Mouse (Mus musculus): ENCODE measurements around the gene Gm6614. TPM values are rescaled to one million over a fixed set of nuclear protein-coding genes. Genes with fewer than 3 reads are reported as not detected.
"Not testable (repeated sequence)": the region's sequence is repeated elsewhere in the genome, so short reads cannot be mapped to it uniquely, and the experiment has no call there.

The Gm6614 gene
- not detected in 2 replicates for polyA plus RNA-seq (2016; fragmentation: Nextera tagmentation; extraction: Ambion mirVana)

DNA sequence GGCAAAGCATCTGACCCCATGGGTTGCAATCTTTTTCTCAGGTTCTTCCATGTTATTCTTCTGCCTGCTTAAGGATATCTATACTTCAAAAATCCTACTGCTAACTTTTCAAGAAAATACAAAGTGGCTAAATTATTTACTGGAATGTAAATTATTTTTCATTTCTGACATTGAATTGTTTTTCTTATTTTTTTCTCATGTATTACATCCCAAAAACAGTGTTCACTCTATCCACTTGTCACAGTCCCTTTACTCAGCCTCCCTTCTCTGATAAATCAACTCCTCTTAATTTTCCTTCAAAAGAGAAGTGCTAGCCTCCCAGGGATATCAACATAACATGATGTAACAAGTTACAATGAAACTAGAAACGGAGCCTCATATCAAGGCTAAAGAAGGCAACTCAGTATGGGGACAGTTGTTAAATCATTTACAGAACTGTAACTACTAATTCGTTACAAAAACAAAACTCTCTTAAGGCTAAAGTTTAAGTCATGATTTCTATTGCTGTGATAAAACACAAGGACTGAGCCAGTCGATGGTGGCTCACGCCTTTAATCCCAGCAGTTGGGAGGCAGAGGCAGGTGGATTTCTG, at the start of gene Gm6614:
Gm6614 (minus strand) TSS at position 51 of the 592 bp plus-strand sequence.
- Histone ChIP-seq H3K4me3 (replicated peaks) (no peak within 1 kb of the TSS), H3K4me1 (no peaks in the 10 kb centered on the region), H3K36me3 (replicated peaks) (no peaks in the 10 kb centered on the region), H3K9me3 (no peaks in the 10 kb centered on the region), H3K4me2 (no peak within 1 kb of the TSS), H3K27me3 (no peaks in the 10 kb centered on the region), H3K27ac (no peak within 1 kb of the TSS), H3K9ac (no peak within 1 kb of the TSS)
- 89% methylated on average over 4 of the region's 4 CpGs for WGBS
- ATAC-seq (ENCODE audit: low FRiP score) = no peak

DNA sequence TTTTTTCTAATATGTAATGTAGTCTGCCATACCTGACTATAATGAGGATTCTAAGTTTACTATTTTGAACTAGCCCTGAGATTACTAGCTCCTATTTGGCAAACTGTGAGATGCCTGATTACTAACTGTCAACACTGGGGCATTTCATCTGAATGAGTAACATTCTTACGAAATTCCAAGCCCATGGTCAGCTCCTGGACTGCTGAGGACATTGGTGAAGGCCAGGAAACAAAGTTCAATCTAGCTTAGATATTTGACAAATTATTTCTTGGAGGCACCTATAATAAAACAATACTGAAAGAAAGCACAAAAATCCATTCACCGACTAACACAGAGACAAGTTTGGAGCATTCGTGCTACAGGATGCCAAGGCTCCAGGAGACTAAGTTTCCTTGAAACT, 47.1 kb upstream of the Gm6614 start:
- H3K4me1 ChIP-seq; H3K4me2 ChIP-seq; ATAC-seq (ENCODE audit: low FRiP score); H3K9ac ChIP-seq; H3K27ac ChIP-seq; H3K36me3 ChIP-seq (replicated peaks); H3K9me3 ChIP-seq; H3K4me3 ChIP-seq (replicated peaks); H3K27me3 ChIP-seq: not testable (repeated sequence)
- WGBS = 89% methylated on average over 3 of the region's 3 CpGs

DNA sequence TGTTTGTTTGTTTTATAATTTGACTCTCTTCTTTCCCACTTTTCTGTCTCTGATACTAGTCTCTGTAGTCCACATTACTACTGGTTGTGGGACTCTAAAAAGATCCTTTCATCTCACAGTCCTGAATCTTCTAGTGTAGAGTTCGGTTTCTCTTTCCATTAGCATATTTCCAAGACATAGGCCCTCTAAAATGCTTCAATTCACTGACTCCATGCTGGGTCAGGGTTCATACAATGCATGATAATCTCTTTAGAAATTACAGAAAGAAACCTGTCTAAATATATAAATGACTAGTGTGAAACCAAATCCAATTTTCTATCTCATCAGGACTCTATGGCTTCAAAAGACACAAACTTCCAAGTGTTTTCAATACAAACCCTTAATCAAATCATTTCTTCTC, 36.5 kb upstream of the Gm6614 start:
- Histone ChIP-seq H3K36me3 (replicated peaks) (no peaks in the 10 kb centered on the region), H3K27ac (no peak overlapping the region), H3K4me3 (replicated peaks) (no peak overlapping the region), H3K27me3 (no peaks in the 10 kb centered on the region), H3K4me2 (no peak overlapping the region), H3K9me3 (no peaks in the 10 kb centered on the region), H3K9ac (no peak overlapping the region), H3K4me1 (no peaks in the 10 kb centered on the region)
- 69% methylated on average over 1 of the region's 1 CpGs for WGBS
- no peak for ATAC-seq (ENCODE audit: low FRiP score)

DNA sequence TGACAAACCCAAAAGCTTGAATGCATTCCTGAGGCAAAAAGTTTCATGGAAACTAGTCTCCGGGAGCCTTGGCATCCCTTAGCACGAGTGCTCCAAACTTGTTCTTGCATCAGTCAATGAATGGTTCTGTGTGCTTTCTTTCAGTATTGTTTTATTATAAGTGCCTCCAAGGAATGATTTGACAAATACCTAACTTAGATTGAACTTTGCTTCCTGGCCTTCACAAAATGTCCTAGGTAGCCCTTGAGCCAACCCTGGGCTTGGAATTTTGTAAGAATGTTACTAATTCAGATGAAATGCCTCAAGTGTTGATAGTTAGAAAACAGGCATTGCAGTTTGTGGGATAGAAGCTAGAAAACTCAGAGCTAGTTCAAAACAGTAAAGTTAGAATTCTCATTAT, 34.5 kb upstream of the Gm6614 start:
- H3K36me3 ChIP-seq (replicated peaks) = no peaks in the 10 kb centered on the region
- H3K4me2 ChIP-seq = no peak overlapping the region
- no peaks in the 10 kb centered on the region for H3K27me3 ChIP-seq
- WGBS = 89% methylated on average over 2 of the region's 2 CpGs
- ATAC-seq (ENCODE audit: low FRiP score) = no peak
- no peak overlapping the region for H3K4me3 ChIP-seq (replicated peaks)
- no peak overlapping the region for H3K27ac ChIP-seq
- no peaks in the 10 kb centered on the region for H3K4me1 ChIP-seq
- no peaks in the 10 kb centered on the region for H3K9me3 ChIP-seq
- no peak overlapping the region for H3K9ac ChIP-seq

GRCm38 (mm10) chr6:142041896-142042295, 30.7 kb upstream of the Gm6614 start:
- H3K4me3 ChIP-seq (replicated peaks) = no peak overlapping the region
- H3K36me3 ChIP-seq (replicated peaks) = no peaks in the 10 kb centered on the region
- H3K9ac ChIP-seq = no peak overlapping the region
- no peaks in the 10 kb centered on the region for H3K27me3 ChIP-seq
- no peak overlapping the region for H3K27ac ChIP-seq
- WGBS = 89% methylated on average over 3 of the region's 3 CpGs
- no peaks in the 10 kb centered on the region for H3K9me3 ChIP-seq
- H3K4me1 ChIP-seq = no peaks in the 10 kb centered on the region
- no peak for ATAC-seq (ENCODE audit: low FRiP score)
- H3K4me2 ChIP-seq = no peak overlapping the region

- Histone ChIP-seq H3K9ac (no peak overlapping the region), H3K4me2 (no peak overlapping the region), H3K4me1 (no peaks in the 10 kb centered on the region), H3K9me3 (no peaks in the 10 kb centered on the region), H3K27me3 (no peaks in the 10 kb centered on the region), H3K4me3 (replicated peaks) (no peak overlapping the region), H3K27ac (no peak overlapping the region), H3K36me3 (replicated peaks) (no peaks in the 10 kb centered on the region)
- WGBS = 62% methylated on average over 16 of the region's 16 CpGs
- ATAC-seq (ENCODE audit: low FRiP score) = peak; percentile 45; the same call in 1 of the 2 replicates
Measured at GRCm38 (mm10) chr6:142040306-142041175, 29.3 kb upstream of the Gm6614 start.

DNA sequence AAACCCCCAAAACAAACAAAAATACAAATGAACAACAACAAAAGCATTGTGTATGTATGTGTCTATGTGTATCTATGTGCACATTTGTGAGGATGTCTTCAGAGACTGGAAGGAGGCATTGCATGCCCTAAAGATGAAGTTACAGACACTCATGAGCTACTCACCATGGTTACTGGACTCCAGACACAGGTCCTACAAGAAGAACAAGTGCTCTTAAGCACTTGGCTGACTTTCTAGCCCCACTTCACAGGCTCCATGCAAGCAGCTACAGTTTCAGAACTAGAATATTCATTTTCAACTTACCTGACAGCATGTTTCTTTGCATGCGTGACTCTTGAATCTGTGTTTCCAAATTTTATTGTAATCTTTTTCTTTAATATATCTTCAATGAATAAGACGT, 24.6 kb upstream of the Gm6614 start:
- H3K27me3 ChIP-seq = no peaks in the 10 kb centered on the region
- ATAC-seq (ENCODE audit: low FRiP score) = no peak
- WGBS = 83% methylated on average over 2 of the region's 2 CpGs

GRCm38 (mm10) chr6:142021671-142022070, 10.5 kb upstream of the Gm6614 start:
- ATAC-seq (ENCODE audit: low FRiP score) = no peak
- no peaks in the 10 kb centered on the region for H3K4me1 ChIP-seq
- H3K4me3 ChIP-seq (replicated peaks) = no peak overlapping the region
- H3K36me3 ChIP-seq (replicated peaks) = no peaks in the 10 kb centered on the region
- no peaks in the 10 kb centered on the region for H3K9me3 ChIP-seq
- 90% methylated on average over 3 of the region's 3 CpGs for WGBS
- H3K9ac ChIP-seq = no peak overlapping the region
- H3K4me2 ChIP-seq = no peak overlapping the region
- H3K27ac ChIP-seq = no peak overlapping the region
- H3K27me3 ChIP-seq = no peaks in the 10 kb centered on the region

More for the DNA sequence above, 24.6 kb upstream of the Gm6614 start:
- H3K4me2 ChIP-seq = no peak overlapping the region
- no peak overlapping the region for H3K4me3 ChIP-seq (replicated peaks)
- H3K36me3 ChIP-seq (replicated peaks) = no peaks in the 10 kb centered on the region
- no peaks in the 10 kb centered on the region for H3K4me1 ChIP-seq
- no peaks in the 10 kb centered on the region for H3K9me3 ChIP-seq
- H3K27ac ChIP-seq = no peak overlapping the region
- H3K9ac ChIP-seq = no peak overlapping the region

- H3K9me3 ChIP-seq = no peaks in the 10 kb centered on the region
- no peak for ATAC-seq (ENCODE audit: low FRiP score)
Measured at GRCm38 (mm10) chr6:141986772-141987171, 24.4 kb downstream of the Gm6614 start.

GRCm38 (mm10) chr6:141984644-141985043, 26.6 kb downstream of the Gm6614 start:
- no peaks in the 10 kb centered on the region for H3K4me1 ChIP-seq
- WGBS = 81% methylated on average over 3 of the region's 3 CpGs

More at GRCm38 (mm10) chr6:141986772-141987171, 24.4 kb downstream of the Gm6614 start:
- no peak overlapping the region for H3K9ac ChIP-seq
- no peak overlapping the region for H3K27ac ChIP-seq
- H3K27me3 ChIP-seq = no peaks in the 10 kb centered on the region
- no peaks in the 10 kb centered on the region for H3K36me3 ChIP-seq (replicated peaks)
- H3K4me3 ChIP-seq (replicated peaks) = no peak overlapping the region
- no peak overlapping the region for H3K4me2 ChIP-seq
- 99% methylated on average over 6 of the region's 6 CpGs for WGBS
- no peaks in the 10 kb centered on the region for H3K4me1 ChIP-seq

DNA sequence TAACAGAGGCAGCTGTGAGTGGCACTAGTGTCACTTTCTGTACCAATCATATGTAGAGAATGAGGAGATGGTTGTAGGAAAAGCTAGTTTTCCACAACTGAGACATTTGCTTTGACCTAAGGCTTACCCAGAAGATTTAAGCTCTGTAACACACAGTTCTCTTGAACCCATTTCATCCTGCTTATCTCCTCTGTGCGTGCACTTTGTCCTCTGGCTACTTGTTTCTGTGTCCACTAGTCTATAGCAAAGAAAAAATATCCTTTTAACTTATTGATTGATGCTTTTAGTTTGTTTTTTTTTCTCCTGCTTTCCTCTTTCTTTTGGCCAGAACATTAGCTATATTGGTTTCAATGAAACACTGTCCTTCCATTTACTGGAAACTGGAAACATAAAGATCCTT, 48.8 kb downstream of the Gm6614 start:
- Histone ChIP-seq H3K9ac (no peak overlapping the region), H3K27ac (no peak overlapping the region), H3K36me3 (replicated peaks) (no peaks in the 10 kb centered on the region), H3K27me3 (no peaks in the 10 kb centered on the region), H3K9me3 (no peaks in the 10 kb centered on the region), H3K4me1 (no peaks in the 10 kb centered on the region), H3K4me3 (replicated peaks) (no peak overlapping the region), H3K4me2 (no peak overlapping the region)
- ATAC-seq (ENCODE audit: low FRiP score) = no peak
- WGBS = 82% methylated on average over 1 of the region's 1 CpGs

More at GRCm38 (mm10) chr6:141984644-141985043, 26.6 kb downstream of the Gm6614 start:
- no peaks in the 10 kb centered on the region for H3K27me3 ChIP-seq
- H3K4me2 ChIP-seq = no peak overlapping the region
- ATAC-seq (ENCODE audit: low FRiP score) = no peak
- H3K4me3 ChIP-seq (replicated peaks) = no peak overlapping the region
- no peak overlapping the region for H3K9ac ChIP-seq
- no peaks in the 10 kb centered on the region for H3K9me3 ChIP-seq
- H3K27ac ChIP-seq = no peak overlapping the region
- H3K36me3 ChIP-seq (replicated peaks) = no peaks in the 10 kb centered on the region

DNA sequence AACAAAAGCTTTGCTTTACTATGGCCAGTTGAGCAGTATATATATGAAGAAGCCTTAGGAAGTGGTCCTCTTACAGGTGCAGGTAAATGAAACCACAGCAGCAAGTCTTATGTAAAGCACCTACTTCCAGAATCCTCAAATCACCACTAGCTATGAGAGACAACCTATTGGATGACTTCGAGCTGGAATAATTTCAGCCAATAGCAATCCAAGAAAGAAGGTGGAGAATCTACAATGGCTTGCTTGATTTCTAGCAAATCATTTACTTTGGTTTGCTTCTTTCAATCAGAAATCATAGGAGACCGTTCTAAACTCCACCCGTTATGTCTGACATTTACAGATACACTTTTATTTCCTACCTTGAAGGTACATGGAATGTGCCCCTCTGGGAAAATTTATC, 49.4 kb downstream of the Gm6614 start:
- Histone ChIP-seq H3K4me1 (no peaks in the 10 kb centered on the region), H3K4me3 (replicated peaks) (no peak overlapping the region), H3K9ac (no peak overlapping the region), H3K4me2 (no peak overlapping the region), H3K9me3 (no peaks in the 10 kb centered on the region), H3K27ac (no peak overlapping the region), H3K27me3 (no peaks in the 10 kb centered on the region), H3K36me3 (replicated peaks) (no peaks in the 10 kb centered on the region)
- WGBS = 94% methylated on average over 3 of the region's 3 CpGs
- ATAC-seq (ENCODE audit: low FRiP score) = no peak

GRCm38 (mm10) chr6:141960482-141960881, 50.7 kb downstream of the Gm6614 start:
- H3K27ac ChIP-seq = no peak overlapping the region
- H3K36me3 ChIP-seq (replicated peaks) = no peaks in the 10 kb centered on the region
- no peaks in the 10 kb centered on the region for H3K27me3 ChIP-seq
- no peak for ATAC-seq (ENCODE audit: low FRiP score)
- no peak overlapping the region for H3K4me2 ChIP-seq
- no peak overlapping the region for H3K9ac ChIP-seq
- H3K4me3 ChIP-seq (replicated peaks) = no peak overlapping the region
- 81% methylated on average over 5 of the region's 5 CpGs for WGBS
- H3K4me1 ChIP-seq = no peaks in the 10 kb centered on the region
- H3K9me3 ChIP-seq = no peaks in the 10 kb centered on the region

All from forebrain, embryonic 12.5 days (tissue).